Mouse (Mus musculus) embryonic fibroblast, embryonic 13.5 days (primary cell): ENCODE measurements around the gene Tnfsf13b.
A peak's percentile ranks its signal among the peaks of the same experiment; 100 is the strongest.

Experiments used
- CTCF ChIP-seq: IDR thresholded peaks from 2 replicates; pipeline ENCODE4 v1.5.1; 2011; ENCODE audit warnings: mild to moderate bottlenecking, control low read depth, low read length, moderate library complexity, borderline replicate concordance; ENCODE audit not compliant: insufficient read depth
- POLR2A ChIP-seq: IDR thresholded peaks from 2 replicates; pipeline ENCODE4 v1.6.1; 2011; ENCODE audit warnings: low read depth, mild to moderate bottlenecking, control low read depth, low read length, moderate library complexity

DNA sequence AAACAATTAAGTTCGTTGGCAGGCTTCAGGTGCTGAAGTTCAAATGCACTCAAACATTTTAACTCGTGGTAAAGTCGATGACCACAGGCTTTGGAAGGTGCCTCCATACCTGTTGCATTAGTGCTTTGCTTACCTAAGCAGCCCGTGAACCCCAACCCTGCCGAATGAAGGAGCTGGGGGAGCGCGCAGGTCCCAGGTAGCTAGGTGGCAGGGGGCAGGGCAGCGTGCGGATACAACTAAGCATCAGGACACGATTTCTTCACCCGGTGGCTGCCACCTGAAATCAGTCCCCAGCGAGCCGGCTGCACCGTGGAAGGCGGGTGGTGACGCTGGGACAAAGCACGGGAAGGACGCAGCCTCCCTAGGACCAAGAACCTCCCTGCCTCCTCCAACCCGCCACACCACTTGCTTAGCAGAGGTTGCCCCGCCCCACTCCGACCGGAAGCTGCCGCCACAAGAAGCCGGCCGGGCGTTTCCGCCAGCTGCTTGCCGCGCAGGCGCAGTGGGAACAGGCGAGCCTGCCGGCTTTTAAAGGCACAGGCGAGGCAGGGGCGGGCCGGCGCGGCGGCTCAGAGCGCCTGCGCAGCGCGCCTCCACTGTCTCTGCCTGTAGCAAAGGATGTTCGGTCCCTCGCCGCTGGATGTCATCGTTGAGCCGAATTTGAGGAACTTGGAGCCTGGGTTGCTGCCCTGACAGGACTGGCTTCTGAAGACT is 30.2 kb upstream of the Tnfsf13b start:
- TF ChIP-seq POLR2A (peak; percentile 88), CTCF (peak; percentile 79; the same call in 1 of the 2 replicates)
